Mouse (Mus musculus) urinary bladder, postnatal 10 days (tissue): Measurements from ENCODE around the gene Trip6.

Source experiments
- DNase-seq: peaks from one replicate; pipeline ENCODE4 v3.0.0; 2022; ENCODE audit warnings: low spot score

Gene Trip6

GRCm38 (mm10) chr5:137314193-137315083, at the start of gene Trip6:
Trip6 (minus strand) TSS chr5:137314404.
- peak; percentile 78 for DNase-seq

DNA sequence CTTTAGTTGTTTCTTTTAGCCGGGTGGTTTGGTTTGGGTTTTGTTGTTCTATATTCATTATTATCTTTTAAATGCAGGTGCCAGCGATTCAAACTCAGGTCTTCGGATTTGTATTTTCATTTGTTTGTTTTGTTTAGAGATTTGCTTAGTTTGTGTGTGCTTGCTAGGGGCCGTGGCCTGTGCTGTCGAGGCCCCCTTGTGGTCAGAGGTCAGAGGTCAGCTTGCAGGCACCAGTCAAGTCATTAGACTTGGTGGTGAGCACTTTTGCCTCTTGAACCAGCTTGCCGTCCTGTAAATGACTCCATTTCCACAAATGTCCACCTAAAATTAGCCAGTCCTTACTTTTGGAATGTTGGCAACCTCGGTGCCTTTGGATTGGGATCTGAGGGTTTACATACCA, 44.2 kb upstream of the Trip6 start:
- no peak for DNase-seq

DNA sequence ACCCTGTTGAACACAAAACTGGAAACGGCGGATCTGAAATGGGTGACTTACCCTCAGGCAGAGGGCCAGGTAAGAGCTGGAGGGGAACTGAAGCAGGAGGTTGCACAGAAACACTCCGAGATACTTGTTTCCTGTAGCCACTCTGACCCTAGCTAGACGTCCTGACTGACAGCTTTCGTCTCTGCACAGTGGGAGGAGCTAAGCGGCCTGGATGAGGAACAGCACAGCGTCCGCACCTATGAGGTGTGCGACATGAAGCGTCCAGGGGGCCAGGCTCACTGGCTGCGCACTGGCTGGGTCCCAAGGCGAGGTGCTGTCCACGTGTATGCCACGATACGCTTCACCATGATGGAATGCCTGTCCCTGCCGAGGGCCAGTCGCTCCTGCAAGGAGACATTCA, 39.9 kb upstream of the Trip6 start:
- DNase-seq, result no peak

DNA sequence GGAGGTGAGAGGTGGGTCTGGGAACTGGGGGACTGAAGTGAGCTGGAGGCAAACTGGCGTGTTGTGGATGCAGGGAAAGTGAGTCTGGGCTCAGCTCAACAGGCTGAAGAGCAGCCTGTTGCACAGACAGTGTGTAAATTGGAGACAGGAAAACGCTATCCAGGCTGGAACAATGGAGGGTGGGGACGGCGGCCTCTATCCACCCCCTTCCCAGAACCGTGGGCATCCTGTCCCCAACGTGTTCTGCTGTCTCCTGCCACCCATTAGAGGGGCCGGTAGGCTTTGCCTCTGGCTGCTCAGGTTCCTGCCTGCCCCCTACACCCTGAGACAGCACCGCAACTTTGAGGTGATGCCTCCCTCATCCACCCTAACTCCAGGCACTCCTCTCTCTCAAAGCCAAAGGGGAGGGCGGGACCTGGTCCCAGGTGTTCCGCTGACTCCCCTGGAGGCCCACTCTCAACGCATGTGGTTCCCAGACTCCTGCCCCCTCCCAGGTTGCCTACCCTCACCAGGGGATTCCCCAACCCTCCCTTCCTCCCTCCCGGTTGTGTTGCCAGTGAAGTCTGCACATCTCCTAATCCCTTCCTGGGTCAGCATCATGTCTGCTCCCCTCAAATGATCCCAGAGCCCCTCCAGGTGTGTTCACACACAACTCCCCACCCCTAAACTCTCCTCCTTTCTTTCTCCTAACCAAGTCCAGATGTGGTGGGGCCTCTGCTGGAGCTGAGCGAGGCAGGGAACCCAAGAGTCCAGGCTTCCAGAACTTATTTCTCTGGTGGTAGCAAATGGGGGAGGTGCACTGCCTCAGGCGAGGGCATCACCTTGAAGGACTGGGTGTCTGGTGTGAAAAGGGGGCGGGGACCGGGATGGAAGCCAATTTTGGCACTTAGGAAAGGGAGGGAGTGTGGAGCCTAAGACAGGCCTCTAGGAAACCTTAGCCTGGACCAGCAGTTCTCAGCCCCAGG, 38.1 kb upstream of the Trip6 start:
- no peak for DNase-seq

DNA sequence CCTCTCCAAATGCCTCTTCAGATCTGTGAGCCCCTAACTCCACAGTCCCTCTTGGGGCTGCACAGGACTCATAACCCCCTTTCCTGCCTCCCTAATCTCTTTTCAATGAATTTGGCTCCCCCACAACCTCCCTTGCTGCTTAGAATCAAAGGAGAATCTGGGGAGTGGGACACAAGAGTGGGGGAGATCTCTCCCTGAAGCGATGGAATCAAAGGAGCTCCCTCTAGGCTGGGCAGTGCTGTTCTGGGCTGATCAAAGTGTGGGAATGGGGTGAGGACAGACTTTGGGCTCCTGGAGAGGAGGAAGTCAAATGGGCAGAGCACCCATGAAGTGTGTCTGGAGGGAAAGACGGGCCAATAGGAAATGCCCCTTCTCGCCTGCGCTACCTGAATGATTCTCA, 37.2 kb upstream of the Trip6 start:
- DNase-seq, result no peak

DNA sequence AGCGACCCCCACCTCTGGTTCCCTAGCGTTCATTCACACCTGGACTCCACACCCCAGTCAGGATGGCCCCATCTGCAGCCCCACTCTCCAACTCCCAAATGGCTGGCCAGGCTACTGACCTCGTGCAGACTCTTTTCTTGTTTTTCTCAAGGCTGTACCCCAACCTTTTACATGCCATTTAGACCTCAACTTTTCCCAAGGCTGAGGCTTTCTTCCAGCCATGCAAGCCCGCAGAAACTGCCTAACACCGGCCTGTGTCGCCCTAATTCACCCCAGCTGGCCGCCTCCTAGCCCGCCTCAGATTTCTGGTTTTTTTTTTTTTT, 36.8 kb upstream of the Trip6 start:
- no peak for DNase-seq

- no peak for DNase-seq
Measured at GRCm38 (mm10) chr5:137350205-137351057, 36.2 kb upstream of the Trip6 start.

GRCm38 (mm10) chr5:137349384-137350204, 35.4 kb upstream of the Trip6 start, which contains the start of gene Ephb4:
Ephb4 (plus strand) TSS chr5:137350109.
- peak; percentile 75 for DNase-seq

DNA sequence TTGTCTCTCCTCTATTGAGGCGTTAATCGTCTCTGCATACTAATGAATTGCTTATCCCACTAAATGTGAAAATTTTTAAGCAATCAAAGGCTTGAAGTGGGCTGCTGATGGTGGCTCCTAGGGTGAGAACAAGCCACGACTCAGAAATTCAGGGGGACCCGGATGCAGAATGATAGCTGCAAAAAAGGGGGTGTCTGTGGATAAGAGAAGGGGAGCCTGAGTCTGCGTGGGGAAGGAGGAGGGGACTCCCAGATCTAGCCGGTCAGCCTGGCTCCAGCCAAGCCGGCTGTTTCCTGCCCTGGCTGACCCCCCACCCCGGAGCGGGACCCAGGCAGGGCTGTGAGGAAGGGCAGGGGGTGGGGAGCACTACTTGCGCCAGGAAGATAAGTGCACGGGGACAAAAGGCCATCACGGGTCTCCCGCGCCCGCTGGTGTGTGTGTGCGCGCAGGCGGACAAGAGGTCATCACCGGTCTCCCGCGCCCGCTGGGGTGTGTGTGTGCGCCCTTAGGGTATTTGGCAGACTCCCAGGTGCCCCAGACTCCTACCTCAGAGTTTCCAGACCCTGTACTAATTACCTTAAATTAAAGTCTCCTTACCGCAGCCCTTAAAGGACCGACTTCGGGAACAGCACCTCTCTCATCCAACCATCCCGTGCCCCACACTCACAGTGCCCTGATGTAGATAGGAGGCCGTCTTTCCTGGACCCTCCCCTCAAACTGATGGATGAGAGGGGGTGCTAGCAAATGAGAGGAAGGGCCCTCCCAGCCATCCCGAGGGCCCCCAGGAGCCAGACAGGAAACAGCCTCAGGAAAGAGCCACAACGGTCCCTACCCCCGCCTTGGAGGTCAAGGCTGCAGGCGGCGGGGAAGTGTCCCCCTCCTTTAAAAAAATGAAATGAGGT, 34.5 kb upstream of the Trip6 start:
- DNase-seq, result no peak

- DNase-seq, result no peak
Measured at GRCm38 (mm10) chr5:137347856-137348255, 33.7 kb upstream of the Trip6 start.

- DNase-seq, result no peak
Measured at GRCm38 (mm10) chr5:137346983-137347382, 32.8 kb upstream of the Trip6 start.

GRCm38 (mm10) chr5:137346388-137346787, 32.2 kb upstream of the Trip6 start:
- DNase-seq, result no peak

GRCm38 (mm10) chr5:137345821-137346220, 31.6 kb upstream of the Trip6 start:
- no peak for DNase-seq

GRCm38 (mm10) chr5:137343869-137344268, 29.7 kb upstream of the Trip6 start:
- no peak for DNase-seq

DNA sequence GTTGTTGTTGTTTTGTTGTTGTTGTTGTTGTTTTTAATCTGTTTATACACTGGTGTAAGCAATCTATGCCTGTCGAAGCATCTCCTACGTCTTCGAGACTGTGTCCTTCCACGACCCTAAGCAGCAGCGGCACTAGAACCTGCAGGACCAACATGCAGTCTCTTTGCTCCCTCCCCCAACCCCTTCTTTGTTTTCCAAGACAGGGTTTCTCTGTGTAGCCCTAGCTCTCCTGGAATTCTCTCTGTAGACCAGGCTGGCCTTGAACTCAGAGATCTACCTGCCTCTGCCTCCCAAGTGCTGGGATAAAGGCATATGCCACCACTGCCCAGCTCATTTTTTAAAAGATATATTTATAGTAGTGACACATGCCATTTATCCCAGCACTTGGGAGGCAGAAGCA, 29.2 kb upstream of the Trip6 start:
- DNase-seq, result no peak

- DNase-seq, result no peak
Measured at GRCm38 (mm10) chr5:137342407-137343012, 28.3 kb upstream of the Trip6 start.

GRCm38 (mm10) chr5:137340222-137340621, 26.0 kb upstream of the Trip6 start:
- no peak for DNase-seq

DNA sequence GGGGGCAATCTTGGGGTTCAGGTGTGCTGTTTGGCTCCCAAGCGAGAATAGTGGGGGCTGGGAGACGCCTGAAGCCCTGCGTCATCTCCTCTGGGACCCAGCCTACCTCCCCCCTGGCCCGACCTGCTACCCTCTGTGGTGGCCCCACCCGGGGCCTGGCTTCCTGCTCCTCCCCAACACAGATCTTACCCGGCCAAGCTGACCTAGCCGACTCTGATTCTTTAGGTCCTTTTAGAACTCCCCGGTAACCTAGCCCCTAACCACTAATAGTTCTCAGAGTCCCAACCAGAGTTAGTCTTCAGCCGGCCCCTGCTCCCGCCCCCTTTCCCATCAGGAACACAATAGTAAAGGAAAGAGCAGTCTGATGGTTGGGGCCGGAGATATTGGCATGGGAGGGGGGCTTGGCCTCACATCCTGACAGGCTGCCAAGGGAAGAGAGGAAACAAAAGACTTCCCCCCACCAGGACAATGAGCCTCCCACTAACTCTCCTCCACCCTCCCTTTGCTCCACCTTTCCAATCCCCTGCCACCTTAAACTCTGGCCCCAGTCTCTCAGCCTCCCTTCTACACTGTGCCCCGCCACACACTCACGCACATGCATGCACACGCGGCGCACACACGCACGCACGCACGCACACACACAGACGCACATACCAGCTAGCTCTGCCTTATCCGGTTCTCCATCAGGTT, 25.2 kb upstream of the Trip6 start:
- no peak for DNase-seq
